Mouse (Mus musculus): Measurements from ENCODE around the gene Rad51b. TPM values are rescaled to one million over a fixed set of nuclear protein-coding genes. Genes with fewer than 3 reads are reported as not detected.

Gene Rad51b
- total RNA-seq, 4 experiments from 2014 or later = 0.17 to 0.34 TPM; not detected in 2

GRCm38 (mm10) chr12:79574159-79575040 is 277.3 kb downstream of the Rad51b start:
- DNase-seq (ENCODE audit: low spot score in 2 of 2) = no peak

GRCm38 (mm10) chr12:79575041-79575541 is 278.0 kb downstream of the Rad51b start:
- DNase-seq (ENCODE audit: low spot score in 2 of 2) = no peak

GRCm38 (mm10) chr12:79577525-79577924 is 280.4 kb downstream of the Rad51b start:
- DNase-seq (ENCODE audit: low spot score in 2 of 2) = no peak

GRCm38 (mm10) chr12:79579018-79579585 is 282.0 kb downstream of the Rad51b start:
- DNase-seq (ENCODE audit: low spot score in 2 of 2) = no peak

GRCm38 (mm10) chr12:79579837-79580236 is 282.8 kb downstream of the Rad51b start:
- no peak for DNase-seq (ENCODE audit: low spot score in 2 of 2)

GRCm38 (mm10) chr12:79584556-79585307 is 287.6 kb downstream of the Rad51b start:
- DNase-seq (ENCODE audit: low spot score in 2 of 2) = no peak

- DNase-seq (ENCODE audit: low spot score in 2 of 2) = no peak
These were observed 288.3 kb downstream of the Rad51b start for GRCm38 (mm10) chr12:79585336-79585735.

- no peak for DNase-seq (ENCODE audit: low spot score in 2 of 2)
These were observed 291.7 kb downstream of the Rad51b start for GRCm38 (mm10) chr12:79588831-79589230.

- DNase-seq (ENCODE audit: low spot score in 2 of 2) = no peak
These were observed 295.1 kb downstream of the Rad51b start for GRCm38 (mm10) chr12:79592206-79592605.

- no peak for DNase-seq (ENCODE audit: low spot score in 2 of 2)
These were observed 299.8 kb downstream of the Rad51b start for GRCm38 (mm10) chr12:79596842-79597241.

GRCm38 (mm10) chr12:79597351-79597750 is 300.3 kb downstream of the Rad51b start:
- DNase-seq (ENCODE audit: low spot score in 2 of 2) = no peak

- no peak for DNase-seq (ENCODE audit: low spot score in 2 of 2)
These were observed 300.7 kb downstream of the Rad51b start for GRCm38 (mm10) chr12:79597786-79598185.

- no peak for DNase-seq (ENCODE audit: low spot score in 2 of 2)
These were observed 301.4 kb downstream of the Rad51b start for GRCm38 (mm10) chr12:79598496-79598895.

GRCm38 (mm10) chr12:79598901-79599300 is 301.8 kb downstream of the Rad51b start:
- no peak for DNase-seq (ENCODE audit: low spot score in 2 of 2)

GRCm38 (mm10) chr12:79600149-79600769 is 303.2 kb downstream of the Rad51b start:
- DNase-seq (ENCODE audit: low spot score in 2 of 2) = no peak

- DNase-seq (ENCODE audit: low spot score in 2 of 2) = no peak
These were observed 305.6 kb downstream of the Rad51b start for GRCm38 (mm10) chr12:79602641-79603040.

GRCm38 (mm10) chr12:79604850-79605249 is 307.8 kb downstream of the Rad51b start:
- no peak for DNase-seq (ENCODE audit: low spot score in 2 of 2)

GRCm38 (mm10) chr12:79606197-79606631 is 309.1 kb downstream of the Rad51b start:
- no peak for DNase-seq (ENCODE audit: low spot score in 2 of 2)

- no peak for DNase-seq (ENCODE audit: low spot score in 2 of 2)
These were observed 312.4 kb downstream of the Rad51b start for GRCm38 (mm10) chr12:79609399-79610010.

- DNase-seq (ENCODE audit: low spot score in 2 of 2) = no peak
These were observed 313.5 kb downstream of the Rad51b start for GRCm38 (mm10) chr12:79610511-79611103.
